ENCODE assay signal across 24 mouse cellular contexts in genomic region chr5:146838836-146839648, GRCm38 (mm10). TPM values are rescaled to one million over a fixed set of nuclear protein-coding genes. Genes with fewer than 3 reads are reported as not detected.
DNase-seq lines count a peak whose midpoint lies in the region; ATAC-seq and TF ChIP-seq lines count a peak whose summit lies in the region.
"Had no signal": no experiment of that assay in that cellular context is flagged by ENCODE, and none has a peak within 500 bp of the region (broad histone marks: within the 10 kb centered on the region; RNA-seq: fewer than 3 reads in every experiment).

No protein-coding gene starts in this region.

- peaks cover 32% of the 10 kb centered on the region for H3K36me3 ChIP-seq in kidney, postnatal 0 days (ENCODE audit: insufficient read depth, low read length)
- H3K36me3 ChIP-seq in kidney, adult 2 months (ENCODE audit: control insufficient read depth, insufficient read depth, low read length), result peaks cover 8% of the 10 kb centered on the region
- H3K36me3 ChIP-seq in lung, postnatal 0 days (ENCODE audit: insufficient read depth, low read length), result peaks cover 30% of the 10 kb centered on the region; the same call in 1 of the 2 replicates
- peaks cover 10% of the 10 kb centered on the region; the same call in 1 of the 2 replicates for H3K36me3 ChIP-seq in intestine, embryonic 16.5 days (ENCODE audit: control insufficient read depth, insufficient read depth, low read length)

- no peak for DNase-seq in kidney, postnatal 0 days (ENCODE audit: low spot score)
- DNase-seq in kidney, adult 2 months, result no peak
- DNase-seq in lung, postnatal 0 days (ENCODE audit: low spot score), result no peak
- DNase-seq in lung, postnatal 36 days, result no peak
- peak; percentile 56 for DNase-seq in ES-CJ7 (ENCODE audit: low read depth, low spot score)
- no peak for DNase-seq in right cerebral cortex, adult 18-20 months
- DNase-seq in urinary bladder, adult 18-20 months (ENCODE audit: low spot score in 2 of 2), result no peak
- DNase-seq: adrenal gland, postnatal 36 days; cerebellum, adult 9-11 months; gastrocnemius, postnatal 36 days; heart, adult 2 months; kidney, adult 9 months; kidney, postnatal 4 days; layer of hippocampus, adult 9-11 months; left cerebral cortex, postnatal 4 days; right cerebral cortex, postnatal 14 days had no signal

- H3K27ac ChIP-seq in kidney, postnatal 0 days, result no peak overlapping the region
- H3K27ac ChIP-seq in kidney, adult 2 months (ENCODE audit: insufficient read depth, low read depth, low read length), result no peak overlapping the region
- H3K27ac ChIP-seq in lung, postnatal 0 days (ENCODE audit: low read length), result no peak overlapping the region
- H3K27ac ChIP-seq in intestine, embryonic 16.5 days (ENCODE audit: low read length), result no peak overlapping the region
- H3K27ac ChIP-seq: embryonic facial prominence, embryonic 13.5 days; forebrain, embryonic 12.5 days; heart, adult 2 months; heart, embryonic 13.5 days; hindbrain, embryonic 13.5 days; limb, embryonic 15.5 days had no signal

- 52% methylated on average over 12 of the region's 12 CpGs for WGBS in kidney, postnatal 0 days
- 65% methylated on average over 12 of the region's 12 CpGs for WGBS in kidney, adult 2 months
- 43% methylated on average over 12 of the region's 12 CpGs for WGBS in lung, postnatal 0 days
- 45% methylated on average over 12 of the region's 12 CpGs for WGBS in intestine, embryonic 16.5 days

- TF ChIP-seq EP300 in lung, postnatal 0 days (IDR thresholded peaks at IDR 0.05), result no peak

- no peak overlapping the region for H3K9ac ChIP-seq in kidney, postnatal 0 days (ENCODE audit: low read depth, low read length)
- H3K9ac ChIP-seq in lung, postnatal 0 days (replicated peaks; ENCODE audit: low read depth), result no peak overlapping the region
- no peak overlapping the region for H3K9ac ChIP-seq in intestine, embryonic 16.5 days (ENCODE audit: low read depth, low read length)
- H3K9ac ChIP-seq: embryonic facial prominence, embryonic 13.5 days; forebrain, embryonic 12.5 days; heart, embryonic 13.5 days; hindbrain, embryonic 13.5 days; limb, embryonic 15.5 days had no signal

- 0 out of 2 replicates have a peak, but pooled peaks have one; percentile 23 for TF ChIP-seq CTCF in kidney, postnatal 0 days (IDR thresholded peaks at IDR 0.05; ENCODE audit: low read depth)
- no peak for TF ChIP-seq CTCF in kidney, adult 2 months (conservative IDR thresholded peaks at IDR 0.05; ENCODE audit: insufficient read depth, insufficient read length, low read depth, low read length)
- peak; percentile 15; the same call in 1 of the 2 replicates for TF ChIP-seq CTCF in lung, postnatal 0 days (IDR thresholded peaks at IDR 0.05)

- ATAC-seq in kidney, postnatal 0 days (replicated peaks; ENCODE audit: low FRiP score, low read depth), result no peak
- no peak for ATAC-seq in lung, postnatal 0 days
- ATAC-seq in intestine, embryonic 16.5 days, result peak; percentile 29; the same call in 1 of the 2 replicates

- H3K4me3 ChIP-seq in kidney, postnatal 0 days (replicated peaks; ENCODE audit: low read depth, low read length), result no peak overlapping the region
- H3K4me3 ChIP-seq in kidney, adult 2 months (ENCODE audit: insufficient read depth, low read depth, low read length), result no peak overlapping the region
- H3K4me3 ChIP-seq in lung, postnatal 0 days (ENCODE audit: low read depth, low read length), result no peak overlapping the region
- no peak overlapping the region for H3K4me3 ChIP-seq in intestine, embryonic 16.5 days (ENCODE audit: low read length)
- H3K4me3 ChIP-seq: embryonic facial prominence, embryonic 13.5 days; erythroblast, embryonic 14.5 days; forebrain, embryonic 12.5 days; heart, adult 2 months; heart, embryonic 13.5 days; hindbrain, embryonic 13.5 days; limb, embryonic 15.5 days; megakaryocyte, embryonic 14.5 days had no signal

- H3K27me3 ChIP-seq in kidney, postnatal 0 days (ENCODE audit: insufficient read depth, low read length), result no peaks in the 10 kb centered on the region
- H3K27me3 ChIP-seq in kidney, adult 2 months (replicated peaks; ENCODE audit: control insufficient read depth, insufficient read depth, low read length), result no peaks in the 10 kb centered on the region
- H3K27me3 ChIP-seq in lung, postnatal 0 days (replicated peaks; ENCODE audit: insufficient read depth, low read length), result no peaks in the 10 kb centered on the region
- H3K27me3 ChIP-seq in intestine, embryonic 16.5 days (replicated peaks; ENCODE audit: control insufficient read depth, insufficient read depth, low read length), result no peaks in the 10 kb centered on the region
- H3K27me3 ChIP-seq: embryonic facial prominence, embryonic 13.5 days; forebrain, embryonic 12.5 days; heart, embryonic 13.5 days; hindbrain, embryonic 13.5 days; limb, embryonic 15.5 days; megakaryocyte, embryonic 14.5 days had no signal

- H3K9me3 ChIP-seq in kidney, postnatal 0 days (replicated peaks; ENCODE audit: low read length), result no peaks in the 10 kb centered on the region
- no peaks in the 10 kb centered on the region for H3K9me3 ChIP-seq in lung, postnatal 0 days (ENCODE audit: low read length)
- H3K9me3 ChIP-seq in intestine, embryonic 16.5 days (ENCODE audit: control insufficient read depth, low read length), result no peaks in the 10 kb centered on the region
- H3K9me3 ChIP-seq: embryonic facial prominence, embryonic 13.5 days; forebrain, embryonic 12.5 days; heart, embryonic 13.5 days; hindbrain, embryonic 13.5 days; limb, embryonic 15.5 days; megakaryocyte, embryonic 14.5 days had no signal

- H3K4me1 ChIP-seq in kidney, postnatal 0 days (replicated peaks; ENCODE audit: insufficient read depth, low read length), result no peaks in the 10 kb centered on the region
- peaks cover 5% of the 10 kb centered on the region; the same call in 1 of the 2 replicates for H3K4me1 ChIP-seq in kidney, adult 2 months (ENCODE audit: control insufficient read depth, insufficient read depth, low read length)
- no peaks in the 10 kb centered on the region; the same call in 1 of the 2 replicates for H3K4me1 ChIP-seq in lung, postnatal 0 days (ENCODE audit: insufficient read depth, low read depth, low read length)
- peaks cover 2% of the 10 kb centered on the region; the same call in 1 of the 2 replicates for H3K4me1 ChIP-seq in intestine, embryonic 16.5 days (ENCODE audit: control insufficient read depth, insufficient read depth, low read length)

- no peak for TF ChIP-seq POLR2A in kidney, adult 2 months (IDR thresholded peaks at IDR 0.05; ENCODE audit: low read depth, low read length)

- no peak overlapping the region for H3K4me2 ChIP-seq in kidney, postnatal 0 days (ENCODE audit: low read length)
- no peak overlapping the region for H3K4me2 ChIP-seq in lung, postnatal 0 days (replicated peaks; ENCODE audit: low read depth, low read length)
- H3K4me2 ChIP-seq in intestine, embryonic 16.5 days (ENCODE audit: low read depth, low read length), result no peak overlapping the region
- H3K4me2 ChIP-seq: embryonic facial prominence, embryonic 13.5 days; forebrain, embryonic 12.5 days; heart, embryonic 13.5 days; hindbrain, embryonic 13.5 days; limb, embryonic 15.5 days had no signal

RNA-seq across cellular contexts. Expression of gene Rasl11a, which starts 5.8 kb away (rescaled TPM):
- 112 and 115 TPM in 2 replicates for polyA plus RNA-seq in kidney, postnatal 0 days (2015; fragmentation: Nextera tagmentation; extraction: Ambion mirVana)
- polyA plus RNA-seq in kidney, adult 2 months (2012; rRNA removed), result 17.4 and 20.2 TPM in 2 replicates
- 101 and 138 TPM in 2 replicates for polyA plus RNA-seq in lung, postnatal 0 days (2015; fragmentation: Nextera tagmentation; extraction: Ambion mirVana)
- 26.5 and 28.3 TPM in 2 replicates for polyA plus RNA-seq in intestine, embryonic 16.5 days (2015; fragmentation: Nextera tagmentation; extraction: Ambion mirVana)

RNA-seq across cellular contexts. Expression of gene Rpl21, which starts 6.4 kb away (rescaled TPM):
- polyA plus RNA-seq in kidney, postnatal 0 days (2015; fragmentation: Nextera tagmentation; extraction: Ambion mirVana), result 604 and 688 TPM in 2 replicates
- polyA plus RNA-seq in kidney, adult 2 months (2012; rRNA removed), result 54.5 and 98.3 TPM in 2 replicates
- polyA plus RNA-seq in lung, postnatal 0 days (2015; fragmentation: Nextera tagmentation; extraction: Ambion mirVana), result 474 and 489 TPM in 2 replicates
- polyA plus RNA-seq in intestine, embryonic 16.5 days (2015; fragmentation: Nextera tagmentation; extraction: Ambion mirVana), result 455 and 503 TPM in 2 replicates

RNA-seq across cellular contexts. Expression of gene Usp12, which starts 44.2 kb away (rescaled TPM):
- polyA plus RNA-seq in kidney, postnatal 0 days (2015; fragmentation: Nextera tagmentation; extraction: Ambion mirVana), result 18.7 and 20.0 TPM in 2 replicates
- polyA plus RNA-seq in kidney, adult 2 months (2012; rRNA removed), result 15.8 and 18.9 TPM in 2 replicates
- polyA plus RNA-seq in lung, postnatal 0 days (2015; fragmentation: Nextera tagmentation; extraction: Ambion mirVana), result 14.5 and 15.4 TPM in 2 replicates
- 26.7 and 33.7 TPM in 2 replicates for polyA plus RNA-seq in intestine, embryonic 16.5 days (2015; fragmentation: Nextera tagmentation; extraction: Ambion mirVana)
